Mouse (Mus musculus) bone marrow macrophage, adult 2 months (primary cell): ENCODE measurements at regions not wholly inside any gene's neighbourhood (a gene's known extent, or its start where the extent isn't known, plus 50 kb on each side); places are given as distances from the start of the nearest gene placed in this dataset.

Source experiments
- CTCF ChIP-seq: IDR thresholded peaks from 2 replicates; pipeline ENCODE4 v1.5.1; 2012; ENCODE audit warnings: low read depth, mild to moderate bottlenecking, low read length, moderate library complexity
- POLR2A ChIP-seq: IDR thresholded peaks from 2 replicates; pipeline ENCODE4 v1.6.1; 2012; ENCODE audit warnings: mild to moderate bottlenecking, low read depth, low read length, borderline replicate concordance

DNA sequence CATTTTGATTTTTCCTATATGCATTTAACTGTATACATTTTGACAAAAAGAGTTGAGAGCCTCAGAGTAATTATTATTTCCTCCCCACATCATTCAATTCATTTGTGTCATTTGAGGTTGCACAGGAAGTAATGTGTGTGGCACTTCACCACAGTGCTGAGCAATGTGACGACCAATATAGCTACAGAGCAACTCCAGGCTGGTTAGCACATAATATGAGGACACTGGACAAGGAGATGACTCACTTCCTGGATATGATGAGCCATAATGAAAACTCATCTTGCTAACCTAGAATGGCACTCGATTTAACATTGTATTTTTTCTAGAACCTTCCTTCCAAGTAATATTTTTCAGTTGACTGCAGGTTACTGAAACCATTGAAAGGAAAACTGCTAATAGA lies 67.6 kb downstream of the Bmp15 start:
- no peak for TF ChIP-seq CTCF
- no peak for TF ChIP-seq POLR2A
